Mouse (Mus musculus) heart, embryonic 16.5 days (tissue): Measurements from ENCODE around the gene Bmf. TPM values are rescaled to one million over a fixed set of nuclear protein-coding genes. Genes with fewer than 3 reads are reported as not detected.

ENCODE experiments used
- ATAC-seq: fragments of 200-750 bp; cut with Nextera tagmentation; replicated peaks from 2 replicates; pipeline ENCODE4 v1.8.0; 2017; ENCODE audit warnings: moderate number of reproducible peaks; ENCODE audit not compliant: insufficient read depth, low FRiP score; ENCODE audit errors: extremely low read depth
- H3K27ac ChIP-seq: fragments of 300-500 bp; sonication (generic); 2 replicates; pipeline ENCODE4 v1.5.1; 2014; ENCODE audit warnings: mild to moderate bottlenecking, low read length, control low read depth, moderate library complexity
- H3K27me3 ChIP-seq: fragments of 300-500 bp; sonication (generic); 2 replicates; pipeline ENCODE4 v1.6.1; 2014; ENCODE audit warnings: low read length, mixed read lengths; ENCODE audit not compliant: control insufficient read depth, insufficient read depth
- H3K36me3 ChIP-seq: fragments of 300-500 bp; sonication (generic); 2 replicates; pipeline ENCODE4 v1.6.1; 2014; ENCODE audit not compliant: control insufficient read depth, insufficient read depth
- H3K4me1 ChIP-seq: fragments of 300-500 bp; sonication (generic); 2 replicates; pipeline ENCODE4 v1.6.1; 2014; ENCODE audit warnings: low read length, mixed read lengths; ENCODE audit not compliant: control insufficient read depth, insufficient read depth
- H3K4me2 ChIP-seq: fragments of 300-500 bp; sonication (generic); 2 replicates; pipeline ENCODE4 v1.6.1; 2014; ENCODE audit warnings: low read depth, mild to moderate bottlenecking, control low read depth, low read length
- H3K4me3 ChIP-seq: fragments of 300-500 bp; sonication (generic); 2 replicates; pipeline ENCODE4 v1.5.1; 2014; ENCODE audit warnings: mild to moderate bottlenecking, control low read depth, low read length
- H3K9ac ChIP-seq: fragments of 300-500 bp; sonication (generic); 2 replicates; pipeline ENCODE4 v1.6.1; 2014; ENCODE audit warnings: low read length, control low read depth
- H3K9me3 ChIP-seq: fragments of 300-500 bp; sonication (generic); replicated peaks from 2 replicates; pipeline ENCODE4 v1.6.1; 2016; ENCODE audit warnings: low read length; ENCODE audit not compliant: control insufficient read depth
- WGBS: fragments of 180-500 bp; shearing (Covaris S2); extraction: QIAGEN DNeasy Blood & Tissue Kit; methylation state at CpG from one replicate; pipeline ENCODE4 v1.1.7; 2014; 5-methylcytosine and 5-hydroxymethylcytosine counted together
- polyA plus RNA-seq: library from polyadenylated mRNA; unstranded; fragments of >200 nt; fragmentation: Nextera tagmentation; extraction: Ambion mirVana; gene quantifications from 2 replicates; pipeline ENCODE4 v1.2.1, GENCODE M21; 2015

Gene Bmf
- polyA plus RNA-seq, 1 experiment from 2014 or later = 1.8 TPM

DNA sequence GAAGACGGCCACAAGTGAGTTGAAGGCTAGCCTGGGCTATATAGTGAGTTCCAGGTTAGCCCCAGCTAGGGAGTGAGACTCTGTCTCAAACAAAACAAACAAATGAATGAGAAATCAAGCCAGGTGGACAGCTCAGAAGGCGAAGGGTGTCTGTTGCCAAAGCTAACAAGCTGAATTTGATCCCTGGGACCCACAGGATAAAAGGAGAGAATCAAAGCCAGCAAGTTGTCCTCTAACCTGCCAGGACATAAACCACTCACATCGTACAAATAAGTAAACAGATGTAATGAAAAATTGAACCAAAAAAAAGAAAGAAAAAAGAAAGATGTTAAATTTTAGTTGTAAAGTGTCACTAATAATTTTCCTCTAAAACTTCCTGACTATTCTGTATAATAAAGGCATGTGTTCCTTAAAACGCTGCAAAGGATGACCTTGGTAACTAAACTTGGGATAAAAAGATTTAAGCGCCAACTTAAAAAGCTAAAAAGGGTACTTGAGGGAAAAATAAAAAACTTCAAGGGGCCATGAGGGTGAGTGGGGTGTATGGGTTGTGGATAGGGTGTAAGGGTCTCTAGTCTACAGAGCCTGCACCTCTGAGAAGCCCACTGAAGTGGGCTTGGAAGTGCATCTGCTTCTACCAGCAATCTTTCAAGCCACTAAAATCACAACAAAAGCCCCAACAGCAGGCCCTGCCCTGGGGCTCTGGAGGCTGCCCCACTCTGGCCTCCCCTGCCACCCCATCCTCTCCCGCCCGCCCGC is 39.6 kb downstream of the Bmf start:
- Histone ChIP-seq H3K9ac (peak overlapping the region; percentile 67), H3K4me1 (peaks cover 11% of the 10 kb centered on the region), H3K36me3 (no peaks in the 10 kb centered on the region), H3K4me3 (no peak overlapping the region), H3K27ac (peak overlapping the region; percentile 81), H3K9me3 (no peaks in the 10 kb centered on the region), H3K4me2 (peak overlapping the region; percentile 34), H3K27me3 (no peaks in the 10 kb centered on the region)
- WGBS = 61% methylated on average over 8 of the region's 8 CpGs
- no peak for ATAC-seq

DNA sequence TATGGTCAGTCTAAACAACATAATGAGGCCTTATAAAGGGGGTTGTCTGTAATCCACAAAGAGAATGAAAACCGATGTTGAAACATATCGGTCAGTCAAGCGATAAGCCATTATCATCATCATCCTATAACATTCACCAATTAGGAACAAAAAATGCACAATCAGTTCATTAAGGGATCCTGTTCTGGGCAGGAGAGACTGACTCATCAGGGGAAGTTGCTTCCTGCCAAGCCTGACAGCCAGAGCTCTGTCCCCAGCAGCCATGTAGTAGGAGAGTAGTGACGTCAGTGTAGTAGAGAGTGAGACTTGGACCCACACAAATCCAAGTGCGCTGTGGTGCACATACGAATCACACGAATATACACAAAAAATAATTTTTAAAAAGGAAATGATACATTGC is 42.4 kb downstream of the Bmf start:
- Histone ChIP-seq H3K4me1 (peaks cover 11% of the 10 kb centered on the region), H3K27ac (no peak overlapping the region), H3K9ac (no peak overlapping the region), H3K36me3 (no peaks in the 10 kb centered on the region), H3K9me3 (no peaks in the 10 kb centered on the region), H3K4me2 (no peak overlapping the region), H3K4me3 (no peak overlapping the region), H3K27me3 (no peaks in the 10 kb centered on the region)
- 73% methylated on average over 7 of the region's 7 CpGs for WGBS
- ATAC-seq = no peak

DNA sequence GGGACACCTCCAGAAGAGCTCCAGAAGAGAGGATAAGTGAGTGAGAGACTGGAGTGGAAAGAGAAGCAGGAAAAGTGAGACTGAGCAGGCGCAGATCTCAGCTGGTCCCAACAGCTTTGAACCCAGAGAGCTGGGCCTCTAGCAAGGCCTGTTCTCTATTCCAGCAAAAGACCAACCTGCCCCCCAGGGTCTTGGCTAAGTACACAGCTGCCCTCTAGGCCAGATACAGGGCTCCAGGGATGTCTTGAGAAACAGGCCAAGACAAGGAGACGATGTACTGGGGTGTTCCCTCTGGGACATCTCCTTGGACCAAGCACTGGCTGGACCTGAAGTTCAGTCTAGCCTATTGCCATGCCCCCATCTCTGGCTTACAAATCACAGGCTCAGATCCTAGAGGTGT is 49.3 kb downstream of the Bmf start:
- Histone ChIP-seq H3K4me3 (no peak overlapping the region), H3K9me3 (no peaks in the 10 kb centered on the region), H3K27ac (peak overlapping the region; percentile 32; the same call in 1 of the 2 replicates), H3K36me3 (no peaks in the 10 kb centered on the region), H3K4me2 (no peak overlapping the region), H3K9ac (no peak overlapping the region), H3K27me3 (no peaks in the 10 kb centered on the region), H3K4me1 (peaks cover 2% of the 10 kb centered on the region; the same call in 1 of the 2 replicates)
- 82% methylated on average over 2 of the region's 2 CpGs for WGBS
- ATAC-seq = no peak

DNA sequence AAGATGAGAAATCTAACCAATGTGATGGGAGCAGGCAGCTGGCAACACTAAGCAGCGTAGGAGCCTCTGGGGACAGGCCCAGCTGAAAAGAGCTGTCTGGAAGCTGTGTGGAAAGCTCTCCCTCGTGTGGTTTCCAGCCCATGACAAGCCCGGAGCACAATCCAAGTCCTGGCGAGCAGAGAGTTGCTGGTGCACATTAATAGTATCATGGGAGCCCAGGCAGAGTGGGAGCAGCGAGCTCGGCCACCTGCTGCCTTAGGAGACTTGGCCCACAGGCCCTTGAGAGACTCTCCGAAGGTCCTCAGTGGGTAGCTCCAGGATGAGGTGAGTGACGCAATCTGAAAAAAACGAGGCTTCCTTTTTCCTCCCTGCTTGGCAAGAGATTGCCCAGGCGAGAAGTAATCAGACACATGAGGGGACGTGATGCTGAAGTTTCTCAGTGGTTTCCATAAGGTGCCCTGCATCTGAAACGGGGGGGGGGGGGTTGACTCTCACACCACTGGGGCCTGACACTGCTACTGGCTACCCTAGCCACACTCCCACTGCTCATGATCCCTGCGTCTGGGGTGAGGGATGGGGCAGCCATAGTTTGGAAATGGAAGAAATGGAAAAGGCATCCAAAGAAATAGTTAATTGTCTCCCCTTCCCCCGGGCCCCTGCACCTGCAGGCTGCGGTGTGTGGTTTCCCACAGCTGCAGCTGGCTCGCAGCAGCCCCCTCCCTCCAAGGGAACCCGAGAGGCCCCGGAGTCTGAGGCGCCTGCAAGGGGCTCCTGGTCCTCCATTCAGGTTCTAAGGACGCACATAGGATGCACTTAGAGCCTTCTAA is 50.1 kb downstream of the Bmf start:
- Histone ChIP-seq H3K36me3 (no peaks in the 10 kb centered on the region), H3K4me2 (peak overlapping the region; percentile 8; the same call in 1 of the 2 replicates), H3K27ac (peak overlapping the region; percentile 64; the same call in 1 of the 2 replicates), H3K4me3 (no peak overlapping the region), H3K9me3 (no peaks in the 10 kb centered on the region), H3K4me1 (peaks cover 2% of the 10 kb centered on the region; the same call in 1 of the 2 replicates), H3K27me3 (no peaks in the 10 kb centered on the region), H3K9ac (no peak overlapping the region)
- 37% methylated on average over 20 of the region's 20 CpGs for WGBS
- peak; percentile 62; the same call in 1 of the 2 replicates for ATAC-seq

DNA sequence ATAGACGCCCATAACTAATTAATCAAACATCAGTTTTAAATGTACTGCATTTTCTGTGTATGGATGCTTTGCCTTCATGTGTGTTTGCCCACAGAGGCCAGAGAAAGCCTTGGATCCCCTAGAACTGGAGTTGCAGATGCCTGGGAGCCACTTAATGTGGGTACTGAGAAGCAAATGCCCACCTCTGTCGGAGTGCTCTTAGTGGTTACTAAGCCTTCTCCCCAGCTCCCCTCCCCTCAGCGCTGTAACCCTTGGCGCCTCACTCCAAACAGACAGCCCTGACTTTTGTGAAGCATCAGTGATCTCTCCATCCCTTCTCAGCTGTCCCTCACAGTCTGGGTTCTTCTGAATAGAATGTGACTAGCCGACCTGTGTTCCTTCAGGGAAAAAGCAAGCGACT is 51.0 kb downstream of the Bmf start:
- H3K9ac ChIP-seq = no peak overlapping the region
- no peaks in the 10 kb centered on the region for H3K9me3 ChIP-seq
- H3K4me2 ChIP-seq = no peak overlapping the region
- peak overlapping the region; percentile 64; the same call in 1 of the 2 replicates for H3K27ac ChIP-seq
- no peaks in the 10 kb centered on the region for H3K27me3 ChIP-seq
- H3K36me3 ChIP-seq = no peaks in the 10 kb centered on the region
- WGBS = 77% methylated on average over 6 of the region's 6 CpGs
- H3K4me3 ChIP-seq = no peak overlapping the region
- no peak for ATAC-seq
- peaks cover 2% of the 10 kb centered on the region; the same call in 1 of the 2 replicates for H3K4me1 ChIP-seq

DNA sequence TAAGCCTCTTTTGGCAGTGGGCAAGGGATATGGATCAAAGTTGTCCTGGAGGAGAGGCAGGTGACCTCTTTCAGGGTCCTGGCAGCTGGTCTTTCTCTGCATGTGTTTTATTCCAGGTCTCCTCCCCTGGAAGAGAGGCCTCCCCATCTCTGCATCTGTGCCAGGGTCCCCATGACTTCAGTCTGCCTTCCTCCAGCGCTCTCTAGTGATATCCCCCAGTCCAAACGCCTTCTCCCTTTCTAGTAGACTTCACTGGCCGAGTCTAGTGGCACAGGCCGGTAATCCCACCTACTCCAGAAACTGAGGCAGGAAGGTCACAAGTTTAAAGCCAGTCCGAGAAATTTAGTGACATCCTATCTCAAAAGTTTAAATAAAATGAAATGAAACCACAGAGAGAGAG is 51.6 kb downstream of the Bmf start:
- ATAC-seq = no peak
- no peaks in the 10 kb centered on the region for H3K36me3 ChIP-seq
- H3K4me3 ChIP-seq = no peak overlapping the region
- no peak overlapping the region for H3K27ac ChIP-seq
- no peak overlapping the region for H3K9ac ChIP-seq
- no peak overlapping the region for H3K4me2 ChIP-seq
- H3K4me1 ChIP-seq = peaks cover 2% of the 10 kb centered on the region; the same call in 1 of the 2 replicates
- H3K27me3 ChIP-seq = no peaks in the 10 kb centered on the region
- no peaks in the 10 kb centered on the region for H3K9me3 ChIP-seq
- WGBS = 81% methylated on average over 5 of the region's 5 CpGs

DNA sequence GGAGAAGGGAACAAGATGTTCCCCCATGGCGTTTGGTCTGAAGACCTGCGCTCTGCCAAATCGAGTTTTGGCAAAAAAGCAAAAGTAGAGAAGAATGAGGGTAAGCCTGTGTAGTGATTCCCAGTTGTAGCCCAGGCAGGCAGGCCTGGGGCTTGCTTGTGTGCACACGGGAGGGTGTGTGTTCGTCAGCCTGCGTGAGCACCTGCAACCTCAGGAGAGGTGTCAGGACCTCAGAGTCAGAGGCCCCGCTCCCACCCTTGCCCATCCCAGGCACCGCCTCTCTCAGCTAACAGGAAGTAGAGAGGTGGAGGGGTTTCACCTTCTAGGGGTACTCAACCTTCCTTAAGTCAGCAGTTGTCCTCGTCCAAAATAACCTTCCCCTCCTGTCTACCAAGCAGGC is 54.5 kb downstream of the Bmf start:
- H3K9me3 ChIP-seq = no peaks in the 10 kb centered on the region
- peak; percentile 39 for ATAC-seq
- H3K4me2 ChIP-seq = no peak overlapping the region
- peak overlapping the region; percentile 69 for H3K27ac ChIP-seq
- H3K4me3 ChIP-seq = no peak overlapping the region
- no peak overlapping the region for H3K9ac ChIP-seq
- peaks cover 19% of the 10 kb centered on the region for H3K4me1 ChIP-seq
- no peaks in the 10 kb centered on the region for H3K27me3 ChIP-seq
- 71% methylated on average over 9 of the region's 9 CpGs for WGBS
- H3K36me3 ChIP-seq = no peaks in the 10 kb centered on the region

DNA sequence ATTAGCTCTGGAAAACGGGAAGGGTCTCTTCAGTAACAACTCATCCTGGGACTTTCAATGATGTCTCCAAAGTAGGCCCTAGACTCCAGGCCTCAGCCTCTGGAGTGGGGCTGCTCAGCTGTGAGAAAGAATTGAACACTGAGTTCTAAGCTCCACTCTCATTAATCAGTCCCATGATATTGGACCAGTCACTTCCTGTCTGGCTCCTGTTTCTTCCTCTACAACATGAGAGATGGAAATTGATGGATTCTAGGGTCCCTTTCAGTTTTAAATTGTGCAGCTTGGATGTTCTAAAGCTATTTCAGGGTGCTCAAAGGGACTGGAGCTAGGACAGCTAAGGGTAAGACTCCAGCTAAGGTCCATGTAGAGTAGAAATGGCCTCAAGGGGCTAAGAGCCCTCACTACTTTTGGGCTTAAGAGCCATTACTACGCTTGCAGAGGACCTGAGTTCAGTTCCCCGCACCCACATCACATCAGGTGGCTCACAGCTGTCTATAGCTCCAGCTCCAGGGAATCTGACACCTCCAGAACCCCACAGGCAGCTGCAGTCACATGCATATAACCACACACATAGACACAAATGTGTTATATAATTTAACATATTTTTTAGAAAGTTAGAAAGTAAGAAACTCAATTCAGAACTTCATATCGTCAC is 57.6 kb downstream of the Bmf start:
- ATAC-seq = no peak
- 82% methylated on average over 4 of the region's 4 CpGs for WGBS
- Histone ChIP-seq H3K9me3 (peaks cover 5% of the 10 kb centered on the region; the same call in 1 of the 2 replicates), H3K4me1 (peaks cover 21% of the 10 kb centered on the region), H3K27ac (peak overlapping the region; percentile 73), H3K27me3 (no peaks in the 10 kb centered on the region), H3K4me3 (no peak overlapping the region), H3K4me2 (no peak overlapping the region), H3K9ac (peak overlapping the region; percentile 29; the same call in 1 of the 2 replicates), H3K36me3 (no peaks in the 10 kb centered on the region)
